Mouse (Mus musculus) gastrocnemius, postnatal 25 days (tissue): Measurements from ENCODE around the gene Mrpl55. TPM values are rescaled to one million over a fixed set of nuclear protein-coding genes. Genes with fewer than 3 reads are reported as not detected.

Source experiments
- DNase-seq: peaks from one replicate; pipeline ENCODE4 v3.0.0; 2022
- long read RNA-seq, 2 experiments: library from polyadenylated mRNA; stranded (forward); transcript quantifications; one replicate each; pipeline ENCODE4 v2.0.0; 2021
- total RNA-seq, 2 experiments: library from RNA; stranded (reverse); gene quantifications; 1 replicate in 1 of 2; 2 replicates in 1 of 2; pipeline ENCODE4 v1.2.3; 2021

The Mrpl55 gene
- total RNA-seq: 10 to 100 TPM; 47.8 to 48.4 TPM
- long read RNA-seq, experiment 1, transcript Mrpl55-201 (4 exons, 940 nt): major isoform, 87 of 206 reads
- long read RNA-seq, experiment 1, transcript Mrpl55-204 (4 exons, 757 nt): minor isoform, 8 of 206 reads
- long read RNA-seq, experiment 1, transcript Mrpl55-203 (4 exons, 792 nt): minor isoform, 43 of 206 reads
- long read RNA-seq, experiment 1, transcript Mrpl55-205 (4 exons, 718 nt): minor isoform, 23 of 206 reads
- long read RNA-seq, experiment 1, partial matches to known transcripts: 1 of 206 reads
- long read RNA-seq, experiment 1, other reads (novel, unspliced or antisense): 44 of 206 reads
- long read RNA-seq, experiment 2, transcript Mrpl55-201 (4 exons, 940 nt): major isoform, 72 of 141 reads
- long read RNA-seq, experiment 2, transcript Mrpl55-205 (4 exons, 718 nt): minor isoform, 8 of 141 reads
- long read RNA-seq, experiment 2, transcript Mrpl55-204 (4 exons, 757 nt): minor isoform, 8 of 141 reads
- long read RNA-seq, experiment 2, transcript Mrpl55-203 (4 exons, 792 nt): minor isoform, 28 of 141 reads
- long read RNA-seq, experiment 2, partial matches to known transcripts: 2 of 141 reads
- long read RNA-seq, experiment 2, other reads (novel, unspliced or antisense): 23 of 141 reads

DNA sequence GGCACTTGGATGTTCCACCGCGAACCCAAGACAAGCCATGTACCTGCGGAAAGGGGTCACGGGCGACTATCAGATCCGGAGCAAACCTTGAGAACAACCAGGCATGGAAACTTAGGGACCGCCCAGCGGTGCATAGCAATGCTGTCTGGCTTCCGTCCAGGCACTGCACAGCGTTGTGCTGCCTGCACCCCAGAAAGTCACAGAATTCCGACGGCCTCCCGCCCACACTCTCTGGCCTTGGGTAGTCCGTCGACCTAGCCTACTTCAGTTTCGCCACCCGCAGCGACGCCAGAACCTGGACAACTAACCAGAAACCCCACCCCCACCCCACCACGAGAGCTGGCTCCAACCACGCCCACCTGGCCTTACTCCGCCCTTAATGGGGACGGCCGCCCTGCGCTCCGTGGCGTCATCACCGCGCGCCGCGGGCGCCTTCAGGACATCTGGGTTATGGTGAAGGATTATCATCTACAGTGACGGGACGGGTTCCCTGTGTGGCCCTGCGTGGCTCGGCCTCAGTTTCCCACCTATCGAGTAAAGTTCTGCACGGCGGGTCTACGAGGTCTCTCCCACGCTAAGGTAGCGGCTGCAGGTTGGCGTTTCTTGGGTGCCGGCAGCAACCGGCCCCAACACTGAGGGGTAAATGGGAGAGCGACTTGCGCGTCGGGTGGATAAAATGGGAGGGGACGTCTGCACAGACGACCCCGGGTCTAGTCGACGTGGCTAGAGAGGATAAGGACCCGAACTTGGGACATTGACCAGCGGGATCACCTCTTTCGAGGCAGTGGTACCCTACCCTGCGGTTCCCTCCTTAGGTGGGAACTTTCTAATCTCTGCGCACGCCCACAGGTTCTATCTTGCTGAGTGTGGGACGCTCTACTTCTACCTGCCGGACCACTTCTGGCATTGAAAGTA is at the start of gene Mrpl55:
Gene Mrpl55 (plus strand): TSS at position 406 of the 915 bp plus-strand sequence.
- peak; percentile 91 for DNase-seq

DNA sequence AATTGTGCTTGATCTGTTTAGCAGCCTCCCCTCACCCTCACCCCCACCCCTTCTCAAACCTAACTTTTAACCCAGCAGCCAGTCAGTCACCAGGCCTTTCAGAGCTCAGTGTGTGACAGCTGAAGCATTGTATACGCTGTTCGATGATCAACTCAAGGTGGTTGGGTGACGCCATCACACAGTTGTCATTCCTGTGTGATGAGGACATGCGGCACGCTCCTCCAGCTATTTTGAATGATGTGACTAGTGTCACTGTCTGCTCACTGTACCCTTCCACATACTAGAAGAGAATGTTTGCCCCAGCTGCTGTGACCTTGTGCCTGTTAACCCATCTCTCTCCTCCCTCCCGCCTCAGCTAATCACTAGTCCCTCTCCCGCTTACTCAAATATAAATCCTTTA is 48.1 kb upstream of the Mrpl55 start:
- DNase-seq: no peak

DNA sequence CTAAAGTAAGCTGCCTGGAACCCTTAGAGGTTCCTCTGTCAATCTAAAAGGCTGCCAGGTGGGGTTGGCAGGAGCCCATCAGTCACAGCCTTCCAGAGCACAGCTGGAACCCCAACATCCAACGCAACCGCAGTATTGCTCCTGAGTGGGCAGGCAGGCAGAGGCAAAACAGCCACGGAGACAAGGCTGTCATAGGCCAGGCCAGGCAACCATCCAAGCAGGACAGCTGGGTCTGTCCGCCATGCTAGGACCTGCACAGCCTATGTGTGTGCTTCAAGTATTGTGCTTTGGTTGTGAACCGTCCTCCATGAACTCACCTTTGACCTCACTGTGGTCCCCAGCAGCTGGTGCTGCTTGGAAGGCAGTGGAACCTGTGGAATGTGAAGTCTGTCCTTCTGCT is 46.4 kb upstream of the Mrpl55 start:
- no peak for DNase-seq

- DNase-seq: no peak
Measured at GRCm38 (mm10) chr11:59159099-59159498, 43.2 kb upstream of the Mrpl55 start.

- no peak for DNase-seq
Measured at GRCm38 (mm10) chr11:59159558-59159957, 42.7 kb upstream of the Mrpl55 start.

DNA sequence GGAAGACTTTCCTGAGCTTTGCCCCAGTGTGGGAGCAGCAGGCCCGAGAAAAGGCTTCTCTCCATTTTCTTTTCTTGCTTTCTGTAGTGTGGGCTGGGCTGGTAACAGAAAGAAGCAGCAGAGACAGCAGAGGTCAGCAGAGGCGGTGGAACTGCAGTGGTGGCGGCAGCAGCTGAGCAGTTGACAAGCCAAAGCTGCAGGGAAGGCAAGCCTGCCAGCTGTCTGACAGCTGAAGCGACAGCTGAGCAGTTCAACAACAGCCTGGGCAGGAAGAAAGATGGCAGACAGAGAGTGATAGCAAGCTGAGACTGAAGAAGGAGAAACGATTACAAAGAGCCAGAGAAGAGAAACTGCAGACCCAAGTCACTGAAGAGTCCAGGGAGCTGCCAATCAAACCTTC is 40.9 kb upstream of the Mrpl55 start:
- DNase-seq: peak; percentile 76

DNA sequence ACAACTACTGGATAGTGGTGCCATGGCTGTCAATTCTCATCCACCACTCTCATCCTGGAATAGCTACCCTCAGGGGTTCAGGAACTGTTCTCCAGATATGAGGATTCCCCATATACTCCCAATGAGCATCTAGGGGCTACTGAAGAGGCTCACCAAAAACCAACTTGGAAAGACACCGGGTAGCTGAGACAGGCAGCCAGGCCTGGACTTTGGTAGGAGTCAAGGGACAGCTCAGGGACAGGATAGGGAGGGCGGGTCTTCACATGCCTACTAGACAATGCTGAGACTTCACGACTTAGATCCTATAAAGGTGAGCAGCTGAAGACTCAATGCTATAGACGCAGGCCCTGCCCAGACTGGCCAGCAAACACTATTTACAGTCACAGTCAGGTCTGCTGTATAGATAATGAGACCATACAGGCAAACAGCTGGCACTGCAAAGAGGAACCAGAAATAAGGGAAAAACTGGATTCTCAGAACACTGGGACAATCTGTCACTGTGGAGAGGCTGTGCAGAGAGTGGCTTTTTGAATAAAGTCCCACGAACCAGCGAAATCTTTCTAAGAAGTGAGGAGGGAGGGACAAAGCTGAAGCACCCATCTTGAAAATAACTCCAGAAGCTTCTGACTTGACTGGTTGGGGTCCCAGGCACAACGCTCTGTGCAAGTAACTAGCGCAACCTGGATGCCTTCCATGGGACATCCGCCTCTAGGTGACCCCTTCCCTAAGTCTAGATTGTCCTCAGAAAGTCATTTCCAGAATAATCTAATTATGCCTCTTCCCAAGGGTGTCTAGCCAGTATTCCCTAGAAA is 39.6 kb upstream of the Mrpl55 start:
- no peak for DNase-seq

- DNase-seq: peak; percentile 99
Measured at GRCm38 (mm10) chr11:59163255-59164236, 38.7 kb upstream of the Mrpl55 start, which contains the start of gene Iba57. Gene Iba57 (minus strand): TSS chr11:59163739.

DNA sequence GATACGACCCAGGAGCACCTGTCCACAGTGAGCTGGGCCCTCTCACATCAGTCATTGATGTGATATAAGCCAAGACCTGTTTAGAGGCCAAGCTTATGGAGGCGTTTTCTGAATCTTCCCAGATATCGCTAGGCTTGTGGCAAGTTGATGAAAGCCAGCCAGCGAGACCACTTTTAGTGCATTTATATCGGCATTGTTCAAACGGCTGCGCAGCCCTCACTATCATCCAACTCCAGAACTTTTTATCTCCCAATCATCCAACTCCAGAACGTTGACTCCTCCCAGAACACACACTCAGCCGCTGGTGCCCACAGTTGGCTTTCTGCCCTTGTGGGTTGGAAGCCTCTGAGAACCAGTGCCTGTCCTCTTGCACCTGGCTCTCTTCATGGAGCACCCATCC is 37.9 kb upstream of the Mrpl55 start:
- no peak for DNase-seq

DNA sequence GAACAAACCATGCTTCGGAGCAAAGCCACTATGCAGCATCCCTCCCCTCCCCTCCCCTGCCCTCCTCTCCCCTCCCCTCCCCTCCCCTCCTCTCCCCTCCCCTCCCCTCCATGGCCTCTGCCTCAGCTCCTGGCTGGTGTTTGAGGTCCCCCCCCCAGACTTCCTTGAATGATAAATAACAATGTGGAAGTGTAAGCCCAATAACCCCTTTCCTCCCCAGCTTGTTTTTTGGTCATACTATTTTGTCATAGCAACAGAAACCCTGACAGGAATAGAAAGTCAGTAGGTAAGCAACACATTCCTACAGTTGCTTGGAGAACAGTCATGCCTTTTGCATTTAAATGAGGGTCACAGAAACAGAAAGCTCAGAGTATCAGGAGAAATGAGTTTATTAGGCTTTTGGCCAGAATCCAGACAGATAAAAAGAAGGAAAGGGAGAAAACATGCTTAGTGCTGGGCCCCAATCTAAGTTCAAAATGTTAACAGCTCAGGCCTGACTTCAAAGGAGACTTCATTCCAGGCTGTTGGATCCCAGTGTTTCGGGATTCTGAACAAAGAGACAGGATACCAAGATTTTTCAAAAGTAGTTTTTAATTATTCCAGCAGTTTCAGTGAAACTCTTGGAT is 36.6 kb upstream of the Mrpl55 start:
- no peak for DNase-seq

- DNase-seq: no peak
Measured at GRCm38 (mm10) chr11:59169807-59170206, 32.5 kb upstream of the Mrpl55 start.

DNA sequence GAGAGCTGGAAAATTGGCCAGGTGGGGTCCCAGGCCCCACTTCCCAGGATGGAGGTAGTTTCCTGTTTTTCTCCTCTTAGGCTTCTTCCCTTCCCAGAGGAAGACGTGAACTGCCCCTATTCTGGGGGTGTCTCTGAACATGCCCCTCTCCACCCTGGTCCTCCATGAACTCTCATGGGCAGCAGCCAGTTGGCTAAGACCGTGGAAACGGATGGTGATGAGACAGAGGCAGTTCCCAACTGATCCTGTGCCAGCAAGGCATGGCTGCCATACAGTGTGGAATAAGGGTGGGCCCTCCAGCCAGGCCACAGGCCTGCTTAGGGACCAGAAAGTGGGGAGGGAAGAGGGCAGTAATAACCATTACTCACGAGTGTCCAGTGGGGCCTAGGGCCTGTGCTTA is 31.7 kb upstream of the Mrpl55 start:
- DNase-seq: no peak

DNA sequence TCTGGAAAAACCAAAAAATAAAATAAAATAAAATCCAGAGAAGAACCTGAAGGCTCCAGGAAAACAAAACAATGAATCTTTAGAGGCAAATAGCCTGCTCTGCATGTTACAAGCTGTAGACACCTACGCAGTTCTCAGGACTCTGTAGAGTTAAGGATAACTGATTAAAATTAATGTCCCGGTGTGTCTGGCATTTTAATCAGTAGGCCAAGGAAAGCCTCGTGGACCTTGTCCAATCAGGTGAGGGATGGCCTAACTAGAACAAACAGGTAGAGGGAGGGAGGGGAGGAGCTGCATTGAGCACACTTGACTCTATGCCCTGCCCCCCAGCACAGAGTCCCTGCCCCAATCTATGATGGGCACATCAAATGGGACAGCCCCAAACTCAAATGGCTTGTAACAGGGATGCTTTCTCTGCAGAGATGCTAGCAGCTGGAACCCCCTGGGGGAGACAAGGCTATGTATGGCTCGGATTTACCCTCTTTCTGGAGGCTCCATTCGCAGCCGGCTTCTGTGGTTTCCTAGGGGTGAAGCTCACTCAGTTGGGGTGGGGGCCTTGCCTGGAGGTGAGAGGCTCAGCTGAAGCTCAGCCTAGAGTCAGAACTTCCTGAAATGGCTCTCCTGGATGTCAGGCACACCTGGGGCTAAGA is 28.0 kb upstream of the Mrpl55 start:
- DNase-seq: no peak

- DNase-seq: no peak
Measured at GRCm38 (mm10) chr11:59176475-59176874, 25.8 kb upstream of the Mrpl55 start.

GRCm38 (mm10) chr11:59176921-59177320 is 25.4 kb upstream of the Mrpl55 start:
- no peak for DNase-seq

DNA sequence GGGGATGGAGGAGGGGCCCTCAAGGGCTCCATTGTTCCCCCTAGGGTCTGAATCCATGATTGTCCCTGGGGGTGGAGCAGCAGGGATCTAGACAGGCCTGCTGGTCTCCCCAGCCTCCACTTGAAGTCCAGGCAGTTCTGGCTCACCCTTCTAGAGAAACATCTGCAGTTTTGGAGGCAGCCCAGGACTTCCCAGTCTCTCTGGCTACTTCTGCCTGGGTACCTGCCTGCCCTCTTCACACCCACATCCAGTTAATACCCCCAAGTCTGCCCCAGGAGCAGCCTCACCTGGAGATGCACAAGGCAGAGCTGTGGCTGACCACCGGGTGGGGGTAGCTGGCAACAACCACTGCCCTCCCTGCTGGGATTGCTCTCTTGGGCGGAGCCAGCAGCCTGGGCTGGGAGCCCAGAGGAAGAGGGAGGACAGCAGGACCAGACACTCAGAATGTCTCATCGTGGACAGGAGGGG is 19.4 kb upstream of the Mrpl55 start, which contains the start of gene Gjc2:
Gene Gjc2 (minus strand): TSS at position 350 of the 468 bp plus-strand sequence.
- peak; percentile 71 for DNase-seq

GRCm38 (mm10) chr11:59183821-59184220 is 18.5 kb upstream of the Mrpl55 start:
- peak; percentile 68 for DNase-seq

DNA sequence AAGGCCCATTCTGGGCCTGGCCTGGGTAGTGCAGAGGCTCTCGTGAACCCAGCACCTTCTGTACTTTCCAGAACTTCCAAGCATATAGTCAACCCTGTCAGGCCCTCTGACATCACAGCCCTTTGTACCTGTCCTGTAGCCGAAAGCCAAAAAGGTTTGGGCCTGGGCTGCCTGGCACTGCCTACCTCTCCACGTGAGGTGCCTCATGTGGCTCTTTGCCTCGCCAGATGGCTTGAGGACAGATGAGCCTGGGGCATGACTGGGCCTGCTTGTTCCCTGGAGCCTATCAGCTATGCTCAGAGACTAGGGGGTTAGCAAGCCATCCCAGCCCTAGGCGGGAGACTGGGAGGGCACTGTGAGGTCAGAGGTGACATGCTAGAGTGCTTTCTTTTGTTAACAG is 16.8 kb upstream of the Mrpl55 start:
- DNase-seq: no peak

GRCm38 (mm10) chr11:59187706-59188105 is 14.6 kb upstream of the Mrpl55 start:
- DNase-seq: no peak
